Mouse (Mus musculus) right cerebral cortex, postnatal 10 days (tissue): ENCODE measurements around the gene Hspa12b.

Experiments used
- DNase-seq, 2 experiments: peaks; one replicate each; pipeline ENCODE4 v3.0.0; 2021; ENCODE audit warnings: low spot score in 2 of 2

The Hspa12b gene

GRCm38 (mm10) chr2:131128636-131129157 lies 1.6 kb downstream of the Hspa12b start:
- peak in 1 of 2 experiments; percentile 5 for DNase-seq

GRCm38 (mm10) chr2:131129836-131130235 lies 2.8 kb downstream of the Hspa12b start:
- DNase-seq, result peak in 1 of 2 experiments; percentile 13

- DNase-seq, result peak in 1 of 2 experiments; percentile 5
These were observed 3.8 kb downstream of the Hspa12b start for GRCm38 (mm10) chr2:131130849-131131248.

- peak in 1 of 2 experiments; percentile 15 for DNase-seq
These were observed 5.2 kb downstream of the Hspa12b start for GRCm38 (mm10) chr2:131132111-131132888.

- peak in 1 of 2 experiments; percentile 11 for DNase-seq
These were observed 6.0 kb downstream of the Hspa12b start, which contains the start of gene Gm11037 for GRCm38 (mm10) chr2:131132930-131133547. Gm11037 (plus strand) TSS chr2:131133497.

GRCm38 (mm10) chr2:131134381-131134780 lies 7.3 kb downstream of the Hspa12b start:
- DNase-seq, result peak in 1 of 2 experiments; percentile 27

GRCm38 (mm10) chr2:131134826-131135400 lies 7.8 kb downstream of the Hspa12b start:
- DNase-seq, result peak in 1 of 2 experiments; percentile 16

GRCm38 (mm10) chr2:131135521-131136139 lies 8.6 kb downstream of the Hspa12b start:
- DNase-seq, result peak in 1 of 2 experiments; percentile 9

GRCm38 (mm10) chr2:131138296-131138695 lies 11.2 kb downstream of the Hspa12b start:
- DNase-seq, result peak; percentile 7 to 16

- no peak for DNase-seq
These were observed 11.7 kb downstream of the Hspa12b start for GRCm38 (mm10) chr2:131138760-131139159.

- peak; percentile 12 to 13 for DNase-seq
These were observed 12.2 kb downstream of the Hspa12b start for GRCm38 (mm10) chr2:131139287-131139686.

GRCm38 (mm10) chr2:131139886-131140532 lies 12.9 kb downstream of the Hspa12b start:
- DNase-seq, result peak in 1 of 2 experiments; percentile 19

GRCm38 (mm10) chr2:131140533-131140905 lies 13.4 kb downstream of the Hspa12b start:
- DNase-seq, result no peak

GRCm38 (mm10) chr2:131141336-131141986 lies 14.4 kb downstream of the Hspa12b start:
- DNase-seq, result no peak

GRCm38 (mm10) chr2:131142592-131142991 lies 15.5 kb downstream of the Hspa12b start:
- peak in 1 of 2 experiments; percentile 64 for DNase-seq

GRCm38 (mm10) chr2:131143007-131143780 lies 16.1 kb downstream of the Hspa12b start:
- DNase-seq, result no peak

- DNase-seq, result no peak
These were observed 18.0 kb downstream of the Hspa12b start for GRCm38 (mm10) chr2:131145121-131145520.

GRCm38 (mm10) chr2:131145536-131145935 lies 18.5 kb downstream of the Hspa12b start:
- no peak for DNase-seq

GRCm38 (mm10) chr2:131146193-131147042 lies 19.3 kb downstream of the Hspa12b start:
- no peak for DNase-seq
